Mouse (Mus musculus) midbrain, embryonic 15.5 days (tissue): ENCODE data around the gene Timp3. TPM values are rescaled to one million over a fixed set of nuclear protein-coding genes. Genes with fewer than 3 reads are reported as not detected.

Experiments
- ATAC-seq: fragments of 200-750 bp; cut with Nextera tagmentation; replicated peaks from 2 replicates; pipeline ENCODE4 v1.8.0; 2017; ENCODE audit warnings: moderate TSS enrichment
- H3K27ac ChIP-seq: fragments of 300-500 bp; sonication (generic); 2 replicates; pipeline ENCODE4 v1.5.1; 2015; ENCODE audit warnings: mild to moderate bottlenecking, inconsistent platforms
- H3K27me3 ChIP-seq: fragments of 300-500 bp; sonication (generic); replicated peaks from 2 replicates; pipeline ENCODE4 v1.6.1; 2015; ENCODE audit warnings: inconsistent platforms
- H3K36me3 ChIP-seq: fragments of 300-500 bp; sonication (generic); replicated peaks from 2 replicates; pipeline ENCODE4 v1.6.1; 2015; ENCODE audit warnings: inconsistent platforms
- H3K4me1 ChIP-seq: fragments of 300-500 bp; sonication (generic); 2 replicates; pipeline ENCODE4 v1.6.1; 2015; ENCODE audit warnings: inconsistent platforms
- H3K4me2 ChIP-seq: fragments of 300-500 bp; sonication (generic); 2 replicates; pipeline ENCODE4 v1.6.1; 2015; ENCODE audit warnings: inconsistent platforms, mild to moderate bottlenecking, moderate library complexity
- H3K4me3 ChIP-seq: fragments of 300-500 bp; sonication (generic); 2 replicates; pipeline ENCODE4 v1.5.1; 2015; ENCODE audit warnings: mild to moderate bottlenecking, inconsistent platforms
- H3K9ac ChIP-seq: fragments of 300-500 bp; sonication (generic); 2 replicates; pipeline ENCODE4 v1.6.1; 2015; ENCODE audit warnings: mild to moderate bottlenecking, inconsistent platforms
- H3K9me3 ChIP-seq: fragments of 300-500 bp; sonication (generic); 2 replicates; pipeline ENCODE4 v1.6.1; 2016; ENCODE audit warnings: inconsistent platforms
- WGBS: fragments of 180-500 bp; shearing (Covaris S2); methylation state at CpG from one replicate; pipeline ENCODE4 v1.1.7; 2015; ENCODE audit warnings: mixed read lengths; 5-methylcytosine and 5-hydroxymethylcytosine counted together
- polyA plus RNA-seq: library from polyadenylated mRNA; unstranded; fragments of >200 nt; fragmentation: Nextera tagmentation; extraction: Ambion mirVana; gene quantifications from 2 replicates; pipeline ENCODE4 v1.2.1, GENCODE M21; 2015

Timp3 gene
- polyA plus RNA-seq, 1 experiment from 2014 or later = 31.1 TPM

GRCm38 (mm10) chr10:86384655-86385054 is 84.5 kb downstream of the Timp3 start:
- Histone ChIP-seq H3K27me3 (no peaks in the 10 kb centered on the region), H3K4me2 (no peak overlapping the region), H3K9me3 (no peaks in the 10 kb centered on the region), H3K4me1 (no peaks in the 10 kb centered on the region), H3K9ac (no peak overlapping the region), H3K27ac (no peak overlapping the region), H3K4me3 (no peak overlapping the region), H3K36me3 (no peaks in the 10 kb centered on the region)
- no peak for ATAC-seq
- WGBS = 90% methylated on average over 2 of the region's 2 CpGs

- Histone ChIP-seq H3K4me1 (peaks cover 5% of the 10 kb centered on the region; the same call in 1 of the 2 replicates), H3K27ac (no peak overlapping the region), H3K36me3 (no peaks in the 10 kb centered on the region), H3K9me3 (no peaks in the 10 kb centered on the region), H3K4me3 (no peak overlapping the region), H3K4me2 (no peak overlapping the region), H3K27me3 (no peaks in the 10 kb centered on the region), H3K9ac (no peak overlapping the region)
- ATAC-seq = no peak
- WGBS = 77% methylated on average over 4 of the region's 4 CpGs
Observed at GRCm38 (mm10) chr10:86385656-86386055, 85.5 kb downstream of the Timp3 start.

- Histone ChIP-seq H3K27ac (no peak overlapping the region), H3K36me3 (no peaks in the 10 kb centered on the region), H3K4me2 (no peak overlapping the region), H3K4me1 (peaks cover 5% of the 10 kb centered on the region; the same call in 1 of the 2 replicates), H3K27me3 (no peaks in the 10 kb centered on the region), H3K9me3 (no peaks in the 10 kb centered on the region), H3K4me3 (no peak overlapping the region), H3K9ac (no peak overlapping the region)
- 79% methylated on average over 4 of the region's 4 CpGs for WGBS
- no peak for ATAC-seq
Observed at GRCm38 (mm10) chr10:86386232-86386631, 86.1 kb downstream of the Timp3 start.

- Histone ChIP-seq H3K9me3 (no peaks in the 10 kb centered on the region), H3K36me3 (no peaks in the 10 kb centered on the region), H3K27ac (no peak overlapping the region), H3K9ac (no peak overlapping the region), H3K4me1 (peaks cover 5% of the 10 kb centered on the region; the same call in 1 of the 2 replicates), H3K4me3 (no peak overlapping the region), H3K27me3 (no peaks in the 10 kb centered on the region), H3K4me2 (no peak overlapping the region)
- WGBS = 78% methylated on average over 5 of the region's 5 CpGs
- no peak for ATAC-seq
Observed at GRCm38 (mm10) chr10:86387821-86388440, 87.8 kb downstream of the Timp3 start.

- H3K4me3 ChIP-seq = no peak overlapping the region
- no peak overlapping the region for H3K9ac ChIP-seq
- H3K27ac ChIP-seq = no peak overlapping the region
- H3K4me1 ChIP-seq = peaks cover 5% of the 10 kb centered on the region; the same call in 1 of the 2 replicates
- H3K4me2 ChIP-seq = no peak overlapping the region
- H3K36me3 ChIP-seq = no peaks in the 10 kb centered on the region
- H3K9me3 ChIP-seq = no peaks in the 10 kb centered on the region
- H3K27me3 ChIP-seq = no peaks in the 10 kb centered on the region
- 70% methylated on average over 6 of the region's 6 CpGs for WGBS
- no peak for ATAC-seq
Observed at GRCm38 (mm10) chr10:86388803-86389202, 88.6 kb downstream of the Timp3 start.

GRCm38 (mm10) chr10:86389357-86389756 is 89.2 kb downstream of the Timp3 start:
- ATAC-seq = no peak
- Histone ChIP-seq H3K27ac (no peak overlapping the region), H3K9ac (no peak overlapping the region), H3K36me3 (no peaks in the 10 kb centered on the region), H3K9me3 (no peaks in the 10 kb centered on the region), H3K27me3 (no peaks in the 10 kb centered on the region), H3K4me2 (no peak overlapping the region), H3K4me3 (no peak overlapping the region), H3K4me1 (peaks cover 5% of the 10 kb centered on the region; the same call in 1 of the 2 replicates)
- WGBS = 82% methylated on average over 3 of the region's 3 CpGs

GRCm38 (mm10) chr10:86389913-86390312 is 89.7 kb downstream of the Timp3 start:
- H3K27ac ChIP-seq = no peak overlapping the region
- peaks cover 5% of the 10 kb centered on the region; the same call in 1 of the 2 replicates for H3K4me1 ChIP-seq
- no peak overlapping the region for H3K4me2 ChIP-seq
- no peaks in the 10 kb centered on the region for H3K9me3 ChIP-seq
- no peaks in the 10 kb centered on the region for H3K36me3 ChIP-seq
- ATAC-seq = peak; percentile 72; the same call in 1 of the 2 replicates
- 23% methylated on average over 2 of the region's 2 CpGs for WGBS
- no peak overlapping the region for H3K4me3 ChIP-seq
- no peak overlapping the region for H3K9ac ChIP-seq
- H3K27me3 ChIP-seq = no peaks in the 10 kb centered on the region

- H3K4me3 ChIP-seq = no peak overlapping the region
- no peaks in the 10 kb centered on the region for H3K9me3 ChIP-seq
- no peaks in the 10 kb centered on the region for H3K36me3 ChIP-seq
- H3K9ac ChIP-seq = no peak overlapping the region
- no peak overlapping the region for H3K27ac ChIP-seq
- ATAC-seq = no peak
- no peaks in the 10 kb centered on the region for H3K27me3 ChIP-seq
- peaks cover 5% of the 10 kb centered on the region; the same call in 1 of the 2 replicates for H3K4me1 ChIP-seq
- H3K4me2 ChIP-seq = no peak overlapping the region
- WGBS = 88% methylated on average over 3 of the region's 3 CpGs
Observed at GRCm38 (mm10) chr10:86392399-86392798, 92.2 kb downstream of the Timp3 start.

- H3K9me3 ChIP-seq = no peaks in the 10 kb centered on the region
- no peaks in the 10 kb centered on the region for H3K4me1 ChIP-seq
- no peak overlapping the region for H3K4me2 ChIP-seq
- no peaks in the 10 kb centered on the region for H3K36me3 ChIP-seq
- no peaks in the 10 kb centered on the region for H3K27me3 ChIP-seq
- WGBS = 84% methylated on average over 4 of the region's 4 CpGs
- H3K27ac ChIP-seq = no peak overlapping the region
- ATAC-seq = no peak
- H3K4me3 ChIP-seq = no peak overlapping the region
- H3K9ac ChIP-seq = no peak overlapping the region
Observed at GRCm38 (mm10) chr10:86397577-86398346, 97.6 kb downstream of the Timp3 start.

GRCm38 (mm10) chr10:86398347-86398720 is 98.2 kb downstream of the Timp3 start:
- ATAC-seq = no peak
- Histone ChIP-seq H3K4me1 (no peaks in the 10 kb centered on the region), H3K9me3 (no peaks in the 10 kb centered on the region), H3K4me3 (no peak overlapping the region), H3K36me3 (no peaks in the 10 kb centered on the region), H3K4me2 (no peak overlapping the region), H3K9ac (no peak overlapping the region), H3K27ac (no peak overlapping the region), H3K27me3 (no peaks in the 10 kb centered on the region)
- WGBS = 78% methylated on average over 2 of the region's 2 CpGs
